Mouse (Mus musculus) lung, embryonic 16.5 days (tissue): ENCODE measurements around the gene Nutm1. TPM values are rescaled to one million over a fixed set of nuclear protein-coding genes. Genes with fewer than 3 reads are reported as not detected.

Experiments used
- ATAC-seq: fragments of 200-750 bp; cut with Nextera tagmentation; 2 replicates; pipeline ENCODE4 v1.8.0; 2017; ENCODE audit warnings: low read depth, mild to moderate bottlenecking, moderate library complexity
- H3K27ac ChIP-seq: fragments of 300-500 bp; sonication (generic); 2 replicates; pipeline ENCODE4 v1.5.1; 2014; ENCODE audit warnings: mild to moderate bottlenecking, control low read depth, low read length
- H3K27me3 ChIP-seq: fragments of 300-500 bp; sonication (generic); 2 replicates; pipeline ENCODE4 v1.6.1; 2014; ENCODE audit warnings: low read depth, low read length, mixed read lengths; ENCODE audit not compliant: control insufficient read depth, insufficient read depth
- H3K36me3 ChIP-seq: fragments of 300-500 bp; sonication (generic); 2 replicates; pipeline ENCODE4 v1.6.1; 2014; ENCODE audit warnings: low read length; ENCODE audit not compliant: control insufficient read depth, insufficient read depth
- H3K4me1 ChIP-seq: fragments of 300-500 bp; sonication (generic); replicated peaks from 2 replicates; pipeline ENCODE4 v1.6.1; 2014; ENCODE audit warnings: low read length, mixed read lengths; ENCODE audit not compliant: control insufficient read depth, insufficient read depth
- H3K4me2 ChIP-seq: fragments of 300-500 bp; sonication (generic); 2 replicates; pipeline ENCODE4 v1.6.1; 2014; ENCODE audit warnings: low read depth, low read length, control low read depth
- H3K4me3 ChIP-seq: fragments of 300-500 bp; sonication (generic); 2 replicates; pipeline ENCODE4 v1.5.1; 2014; ENCODE audit warnings: mild to moderate bottlenecking, low read length, control low read depth
- H3K9ac ChIP-seq: fragments of 300-500 bp; sonication (generic); 2 replicates; pipeline ENCODE4 v1.6.1; 2014; ENCODE audit warnings: low read length, control low read depth
- H3K9me3 ChIP-seq: fragments of 300-500 bp; sonication (generic); 2 replicates; pipeline ENCODE4 v1.6.1; 2016; ENCODE audit warnings: low read length; ENCODE audit not compliant: control insufficient read depth
- WGBS: fragments of 180-500 bp; shearing (Covaris S2); extraction: QIAGEN DNeasy Blood & Tissue Kit; methylation state at CpG from one replicate; pipeline ENCODE4 v1.1.7; 2014; 5-methylcytosine and 5-hydroxymethylcytosine counted together
- polyA plus RNA-seq: library from polyadenylated mRNA; unstranded; fragments of >200 nt; fragmentation: Nextera tagmentation; extraction: Ambion mirVana; gene quantifications from 2 replicates; pipeline ENCODE4 v1.2.1, GENCODE M21; 2015

Nutm1 gene
- polyA plus RNA-seq, 1 experiment from 2014 or later = not detected

DNA sequence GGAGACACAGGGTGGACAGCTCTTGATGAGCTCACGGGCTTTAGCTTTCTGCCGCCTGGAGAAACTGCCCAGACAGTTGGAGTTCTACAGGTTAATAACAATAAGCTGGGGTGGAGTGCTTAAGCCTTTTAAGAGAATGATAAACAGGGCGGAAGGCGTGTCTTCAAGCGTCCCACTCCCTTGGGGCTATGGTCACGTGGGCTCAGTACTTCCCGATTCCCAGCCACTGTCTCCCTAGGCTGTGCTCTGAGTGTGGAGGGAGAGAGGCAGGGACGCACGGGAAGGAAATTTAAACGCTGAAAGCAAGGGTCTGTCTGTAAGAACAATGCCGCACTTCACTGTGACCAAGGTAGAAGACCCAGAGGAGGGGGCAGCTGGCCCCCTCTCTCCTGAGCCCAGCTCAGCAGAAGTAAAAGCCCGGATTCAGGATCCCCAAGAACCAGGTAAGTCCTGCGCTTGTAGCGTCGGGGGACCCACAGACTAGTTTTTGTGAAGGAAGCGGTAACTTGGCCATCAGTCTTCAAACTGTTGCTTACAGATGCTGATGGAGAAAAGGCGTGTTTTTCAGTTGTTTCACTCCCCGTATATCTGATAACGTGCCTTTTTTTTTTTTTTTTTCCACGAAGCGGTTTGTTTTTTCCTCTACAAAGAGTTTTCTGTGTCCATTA, 25.4 kb upstream of the Nutm1 start:
- peak; percentile 98 for ATAC-seq
- Histone ChIP-seq H3K4me1 (peaks cover under 1% of the 10 kb centered on the region; the same call in 1 of the 2 replicates), H3K4me3 (peak overlapping the region; percentile 67), H3K27ac (peak overlapping the region; percentile 66), H3K36me3 (no peaks in the 10 kb centered on the region), H3K27me3 (no peaks in the 10 kb centered on the region), H3K4me2 (peak overlapping the region; percentile 94), H3K9me3 (no peaks in the 10 kb centered on the region), H3K9ac (peak overlapping the region; percentile 74)
- WGBS = under 1% methylated on average over 21 of the region's 21 CpGs

DNA sequence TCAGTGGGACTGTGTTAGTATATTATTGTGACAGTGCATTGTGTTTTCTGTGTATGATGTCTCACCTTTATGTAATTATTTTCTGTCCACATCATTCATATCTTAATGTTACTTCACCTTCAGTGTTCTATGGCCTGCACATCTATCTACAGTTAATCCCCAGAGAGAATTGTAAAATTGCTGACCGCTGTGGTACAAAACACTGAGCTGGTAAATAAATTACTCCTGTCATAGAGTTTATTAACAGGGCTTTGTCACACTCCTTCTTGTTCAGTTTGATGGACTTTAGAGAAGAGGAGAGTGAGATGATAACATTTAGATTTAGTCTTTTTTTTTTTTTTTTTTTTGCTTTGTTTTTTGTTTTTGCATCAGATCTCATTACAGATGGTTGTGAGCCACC, 23.8 kb upstream of the Nutm1 start:
- Histone ChIP-seq H3K27ac (no peak overlapping the region), H3K4me3 (no peak overlapping the region), H3K4me2 (no peak overlapping the region), H3K36me3 (no peaks in the 10 kb centered on the region), H3K4me1 (peaks cover 2% of the 10 kb centered on the region; the same call in 1 of the 2 replicates), H3K27me3 (no peaks in the 10 kb centered on the region), H3K9ac (no peak overlapping the region), H3K9me3 (no peaks in the 10 kb centered on the region)
- ATAC-seq = no peak
- WGBS = 89% methylated on average over 1 of the region's 1 CpGs

DNA sequence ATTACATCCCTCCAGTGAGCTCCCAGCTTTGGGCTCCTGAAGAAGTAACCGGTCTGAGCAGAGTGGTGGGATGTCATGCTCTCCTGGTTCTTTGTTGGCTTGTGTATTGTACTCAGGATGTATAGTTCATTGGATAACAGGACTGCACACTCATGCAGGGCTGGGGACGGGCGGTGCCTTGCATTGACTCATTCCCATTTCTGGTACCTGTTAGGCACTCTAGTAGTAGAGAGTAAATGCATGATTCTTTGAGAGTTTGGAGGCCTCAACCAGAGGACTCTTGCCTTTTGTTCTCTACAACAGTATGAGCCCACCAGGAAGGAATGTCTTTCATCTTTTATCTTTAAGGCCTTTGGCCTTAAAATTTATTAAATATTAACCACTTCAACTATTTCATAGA, 17.8 kb upstream of the Nutm1 start:
- no peak overlapping the region for H3K4me2 ChIP-seq
- no peaks in the 10 kb centered on the region for H3K36me3 ChIP-seq
- no peaks in the 10 kb centered on the region for H3K27me3 ChIP-seq
- 70% methylated on average over 3 of the region's 3 CpGs for WGBS
- H3K4me3 ChIP-seq = no peak overlapping the region
- no peak for ATAC-seq
- H3K9ac ChIP-seq = no peak overlapping the region
- H3K9me3 ChIP-seq = no peaks in the 10 kb centered on the region
- 0 out of 2 replicates have a peak, but pooled peaks cover 2% of the 10 kb centered on the region for H3K4me1 ChIP-seq
- H3K27ac ChIP-seq = no peak overlapping the region

DNA sequence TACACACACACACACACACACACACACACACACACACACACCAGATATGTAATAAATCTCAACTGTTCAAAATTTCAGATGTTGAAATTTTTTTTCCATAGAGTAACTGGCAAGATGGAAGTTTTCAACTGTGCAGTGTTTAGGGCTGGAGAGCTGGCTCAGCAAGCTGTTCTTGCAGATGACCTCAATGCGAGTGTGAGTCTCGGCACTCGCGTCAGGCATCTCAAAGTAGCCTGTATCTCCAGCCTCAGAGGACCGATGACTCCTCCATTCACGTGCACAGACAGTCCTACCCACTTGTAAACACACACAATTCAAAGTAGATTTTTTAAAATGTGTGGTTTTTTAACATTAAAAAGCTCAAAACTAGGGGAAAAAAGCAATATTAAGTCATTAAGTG, 14.4 kb upstream of the Nutm1 start:
- Histone ChIP-seq H3K9me3 (no peaks in the 10 kb centered on the region), H3K27ac (no peak overlapping the region), H3K36me3 (no peaks in the 10 kb centered on the region), H3K4me1 (no peaks in the 10 kb centered on the region), H3K27me3 (no peaks in the 10 kb centered on the region), H3K4me2 (no peak overlapping the region), H3K9ac (no peak overlapping the region), H3K4me3 (no peak overlapping the region)
- ATAC-seq = no peak
- 86% methylated on average over 6 of the region's 6 CpGs for WGBS

- H3K4me3 ChIP-seq = no peak overlapping the region
- no peaks in the 10 kb centered on the region for H3K9me3 ChIP-seq
- whole genome bisulfite sequencing = 76% methylated on average over 2 of the region's 2 CpGs
- H3K9ac ChIP-seq = no peak overlapping the region
- no peaks in the 10 kb centered on the region for H3K27me3 ChIP-seq
- no peaks in the 10 kb centered on the region for H3K4me1 ChIP-seq
- H3K27ac ChIP-seq = no peak overlapping the region
- no peaks in the 10 kb centered on the region for H3K36me3 ChIP-seq
- H3K4me2 ChIP-seq = no peak overlapping the region
- no peak for ATAC-seq
Measured at GRCm38 (mm10) chr2:112272909-112273308, 13.8 kb upstream of the Nutm1 start.

DNA sequence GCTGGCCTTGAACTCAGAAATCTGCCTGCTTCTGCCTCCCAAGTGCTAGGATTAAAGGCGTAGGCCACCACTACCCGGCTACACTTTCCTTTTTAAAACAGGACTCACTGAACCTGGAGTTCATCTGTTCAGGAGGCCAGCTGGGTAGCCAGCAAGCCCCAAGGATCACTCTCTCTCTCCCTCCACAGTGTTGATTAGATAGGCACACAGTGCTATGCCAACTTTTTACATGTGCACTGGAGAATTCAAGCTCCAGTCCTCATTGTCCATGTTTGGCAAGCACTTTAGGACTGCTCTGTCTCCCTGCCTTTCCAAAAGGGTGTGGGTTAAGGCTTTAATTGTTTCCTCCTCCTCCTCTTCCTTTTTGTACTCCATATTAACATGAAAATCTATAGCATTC, 10.9 kb upstream of the Nutm1 start:
- H3K9ac ChIP-seq = no peak overlapping the region
- WGBS = 82% methylated on average over 2 of the region's 2 CpGs
- H3K9me3 ChIP-seq = no peaks in the 10 kb centered on the region
- H3K27ac ChIP-seq = no peak overlapping the region
- H3K4me3 ChIP-seq = no peak overlapping the region
- no peaks in the 10 kb centered on the region for H3K36me3 ChIP-seq
- ATAC-seq = no peak
- H3K4me1 ChIP-seq = peaks cover 6% of the 10 kb centered on the region
- no peak overlapping the region for H3K4me2 ChIP-seq
- H3K27me3 ChIP-seq = no peaks in the 10 kb centered on the region

- no peaks in the 10 kb centered on the region for H3K9me3 ChIP-seq
- peak overlapping the region; percentile 82 for H3K4me2 ChIP-seq
- H3K4me3 ChIP-seq = peak overlapping the region; percentile 34
- no peaks in the 10 kb centered on the region for H3K36me3 ChIP-seq
- 67% methylated on average over 8 of the region's 8 CpGs for WGBS
- no peak overlapping the region for H3K9ac ChIP-seq
- no peak overlapping the region for H3K27ac ChIP-seq
- ATAC-seq = no peak
- peaks cover 14% of the 10 kb centered on the region for H3K4me1 ChIP-seq
- H3K27me3 ChIP-seq = no peaks in the 10 kb centered on the region
Measured at GRCm38 (mm10) chr2:112267547-112268269, 8.6 kb upstream of the Nutm1 start.

DNA sequence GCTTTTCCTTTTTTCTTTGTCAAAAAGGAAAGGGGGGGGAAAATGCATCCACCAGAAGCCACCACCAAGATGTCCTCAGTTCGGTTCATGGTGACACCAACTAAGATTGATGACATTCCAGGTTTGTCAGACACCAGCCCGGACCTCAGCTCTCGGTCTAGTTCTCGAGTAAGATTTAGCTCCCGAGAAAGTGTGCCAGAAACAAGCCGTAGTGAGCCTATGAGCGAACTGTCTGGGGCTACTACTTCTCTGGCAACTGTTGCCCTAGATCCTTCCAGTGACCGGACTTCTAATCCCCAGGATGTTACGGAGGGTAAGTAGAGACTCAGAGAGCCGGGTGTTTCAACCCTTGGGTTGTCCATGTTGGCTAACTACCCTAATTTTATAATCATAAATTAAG, 7.7 kb upstream of the Nutm1 start:
- Histone ChIP-seq H3K27ac (no peak overlapping the region), H3K4me1 (peaks cover 14% of the 10 kb centered on the region), H3K36me3 (no peaks in the 10 kb centered on the region), H3K4me2 (peak overlapping the region; percentile 82), H3K27me3 (no peaks in the 10 kb centered on the region), H3K9me3 (no peaks in the 10 kb centered on the region), H3K4me3 (peak overlapping the region; percentile 96), H3K9ac (peak overlapping the region; percentile 81)
- ATAC-seq = no peak
- 26% methylated on average over 10 of the region's 10 CpGs for WGBS

DNA sequence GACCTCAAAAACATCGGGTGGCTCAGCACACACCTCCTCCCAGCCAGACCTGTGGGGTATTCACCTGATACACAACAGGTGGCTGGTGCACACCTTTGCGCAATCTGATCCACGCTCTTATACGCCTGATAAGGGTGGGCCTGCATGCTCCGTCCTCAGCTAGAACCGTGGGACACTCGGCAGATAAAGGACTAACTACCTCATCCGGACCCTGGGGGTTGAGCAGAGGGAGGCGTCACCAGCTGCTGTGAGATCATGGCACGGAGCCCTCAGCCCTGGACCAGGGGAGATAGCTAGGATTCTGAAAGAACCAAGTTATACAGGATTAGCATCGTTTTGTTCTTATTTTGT, 7.1 kb upstream of the Nutm1 start, which contains the start of gene Gm21985:
Gm21985 (plus strand) TSS at position 73 of the 351 bp plus-strand sequence.
- ATAC-seq = peak; percentile 13
- no peaks in the 10 kb centered on the region for H3K36me3 ChIP-seq

More for the DNA sequence above, 7.1 kb upstream of the Nutm1 start, which contains the start of gene Gm21985:
- H3K9ac ChIP-seq = peak within 1 kb of the TSS; percentile 81
- H3K9me3 ChIP-seq = no peaks in the 10 kb centered on the region
- peak within 1 kb of the TSS; percentile 82 for H3K4me2 ChIP-seq
- peaks cover 14% of the 10 kb centered on the region for H3K4me1 ChIP-seq
- under 1% methylated on average over 11 of the region's 11 CpGs for WGBS
- H3K27me3 ChIP-seq = no peaks in the 10 kb centered on the region
- H3K27ac ChIP-seq = peak within 1 kb of the TSS; percentile 86
- H3K4me3 ChIP-seq = peak within 1 kb of the TSS; percentile 96
